Mouse (Mus musculus): ENCODE measurements at regions not wholly inside any gene's neighbourhood (a gene's known extent, or its start where the extent isn't known, plus 50 kb on each side); places are given as distances from the start of the nearest gene placed in this dataset.

GRCm38 (mm10) chr3:147542285-147542684, 690.1 kb downstream of the Ttll7 start:
- no peak for DNase-seq (ENCODE audit: low spot score)

- DNase-seq (ENCODE audit: low spot score), result no peak
These were observed 685.4 kb downstream of the Ttll7 start for GRCm38 (mm10) chr3:147537584-147537983.

- DNase-seq (ENCODE audit: low spot score), result no peak
These were observed 680.0 kb downstream of the Ttll7 start for GRCm38 (mm10) chr3:147532196-147532595.

GRCm38 (mm10) chr3:147531608-147532180, 679.5 kb downstream of the Ttll7 start:
- no peak for DNase-seq (ENCODE audit: low spot score)

All from retina, embryonic 14.5 days (tissue).